Mouse (Mus musculus): ENCODE data around the gene BC016579. TPM values are rescaled to one million over a fixed set of nuclear protein-coding genes. Genes with fewer than 3 reads are reported as not detected.

The BC016579 gene
- polyA plus RNA-seq, 1 experiment from 2014 or later = 0.31 TPM

DNA sequence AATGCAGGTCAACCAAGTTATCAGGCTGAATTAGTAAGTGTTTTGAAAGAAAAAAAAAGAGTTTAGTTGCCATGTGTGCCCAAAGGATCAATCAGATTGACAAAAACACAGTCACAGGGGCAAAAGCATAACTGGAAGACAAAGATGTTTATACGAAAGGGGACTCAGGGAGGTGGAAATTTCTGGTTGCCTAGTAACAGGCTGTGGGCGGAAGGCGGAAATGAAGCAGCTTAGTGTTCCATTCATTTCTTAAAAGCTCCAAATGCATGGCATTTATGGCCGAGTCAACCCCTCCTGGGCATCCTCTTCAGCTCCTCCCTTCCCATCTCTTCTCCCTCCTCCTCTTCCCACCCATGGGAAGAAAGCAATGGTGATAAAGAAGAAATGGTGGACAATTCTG lies 36.3 kb upstream of the BC016579 start:
- Histone ChIP-seq H3K36me3 (ENCODE audit: insufficient read depth, low read length) (no peaks in the 10 kb centered on the region), H3K27me3 (replicated peaks; ENCODE audit: insufficient read depth, low read length) (no peaks in the 10 kb centered on the region), H3K9me3 (ENCODE audit: low read length) (no peaks in the 10 kb centered on the region), H3K4me3 (ENCODE audit: low read depth, low read length) (no peak overlapping the region), H3K27ac (ENCODE audit: low read length) (no peak overlapping the region), H3K4me1 (ENCODE audit: insufficient read depth, low read depth, low read length) (no peaks in the 10 kb centered on the region), H3K4me2 (replicated peaks; ENCODE audit: low read depth, low read length) (no peak overlapping the region), H3K9ac (replicated peaks; ENCODE audit: low read depth) (no peak overlapping the region)
- TF ChIP-seq CTCF (IDR thresholded peaks at IDR 0.05) (no peak), EP300 (IDR thresholded peaks at IDR 0.05) (no peak)
- WGBS = 18% methylated on average over 4 of the region's 4 CpGs
- DNase-seq (ENCODE audit: low spot score) (peak; percentile 19), ATAC-seq (no peak)

- no peaks in the 10 kb centered on the region for H3K27me3 ChIP-seq (replicated peaks; ENCODE audit: insufficient read depth, low read length)
- 87% methylated on average over 3 of the region's 3 CpGs for WGBS
- H3K4me3 ChIP-seq (ENCODE audit: low read depth, low read length) = no peak overlapping the region
- H3K36me3 ChIP-seq (ENCODE audit: insufficient read depth, low read length) = no peaks in the 10 kb centered on the region
- no peaks in the 10 kb centered on the region for H3K4me1 ChIP-seq (ENCODE audit: insufficient read depth, low read depth, low read length)
- H3K4me2 ChIP-seq (replicated peaks; ENCODE audit: low read depth, low read length) = no peak overlapping the region
- TF ChIP-seq EP300 (IDR thresholded peaks at IDR 0.05) = no peak
- TF ChIP-seq CTCF (IDR thresholded peaks at IDR 0.05) = no peak
- no peak overlapping the region for H3K9ac ChIP-seq (replicated peaks; ENCODE audit: low read depth)
- H3K27ac ChIP-seq (ENCODE audit: low read length) = no peak overlapping the region
- H3K9me3 ChIP-seq (ENCODE audit: low read length) = no peaks in the 10 kb centered on the region
- ATAC-seq (no peak), DNase-seq (ENCODE audit: low spot score) (no peak)
These were observed 33.0 kb upstream of the BC016579 start for GRCm38 (mm10) chr16:45686833-45687232.

GRCm38 (mm10) chr16:45685295-45685694 lies 31.4 kb upstream of the BC016579 start:
- DNase-seq (ENCODE audit: low spot score) (no peak), ATAC-seq (no peak)
- H3K4me3 ChIP-seq (ENCODE audit: low read depth, low read length) = no peak overlapping the region
- no peaks in the 10 kb centered on the region for H3K36me3 ChIP-seq (ENCODE audit: insufficient read depth, low read length)
- H3K4me2 ChIP-seq (replicated peaks; ENCODE audit: low read depth, low read length) = no peak overlapping the region
- no peaks in the 10 kb centered on the region for H3K4me1 ChIP-seq (ENCODE audit: insufficient read depth, low read depth, low read length)
- no peaks in the 10 kb centered on the region for H3K27me3 ChIP-seq (replicated peaks; ENCODE audit: insufficient read depth, low read length)
- TF ChIP-seq EP300 (IDR thresholded peaks at IDR 0.05) = no peak
- no peak for TF ChIP-seq CTCF (IDR thresholded peaks at IDR 0.05)
- H3K9me3 ChIP-seq (ENCODE audit: low read length) = no peaks in the 10 kb centered on the region
- 60% methylated on average over 3 of the region's 3 CpGs for WGBS
- H3K9ac ChIP-seq (replicated peaks; ENCODE audit: low read depth) = no peak overlapping the region
- no peak overlapping the region for H3K27ac ChIP-seq (ENCODE audit: low read length)

DNA sequence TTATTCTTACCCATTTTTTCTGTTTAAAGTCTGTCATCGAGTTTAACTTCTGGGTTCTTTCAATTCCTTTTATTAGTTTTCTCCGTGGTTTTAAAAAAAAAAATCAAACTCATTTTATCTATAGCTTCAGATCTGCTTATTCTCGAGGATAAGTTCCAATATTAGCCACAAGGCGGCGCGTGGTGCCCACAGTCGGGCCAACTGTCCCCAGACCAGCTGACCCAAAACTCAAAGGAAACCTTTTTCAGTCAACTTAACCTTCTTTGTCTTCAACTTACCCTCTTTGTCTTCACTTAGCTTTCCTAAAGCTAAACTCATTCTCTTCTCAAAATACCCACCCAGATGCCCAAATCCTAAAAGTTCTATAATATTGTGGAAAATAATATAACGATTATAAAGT lies 30.9 kb upstream of the BC016579 start:
- TF ChIP-seq CTCF (IDR thresholded peaks at IDR 0.05) (peak; percentile 85), EP300 (IDR thresholded peaks at IDR 0.05) (no peak)
- Histone ChIP-seq H3K27me3 (replicated peaks; ENCODE audit: insufficient read depth, low read length) (no peaks in the 10 kb centered on the region), H3K4me2 (replicated peaks; ENCODE audit: low read depth, low read length) (no peak overlapping the region), H3K27ac (ENCODE audit: low read length) (no peak overlapping the region), H3K4me1 (ENCODE audit: insufficient read depth, low read depth, low read length) (no peaks in the 10 kb centered on the region), H3K9ac (replicated peaks; ENCODE audit: low read depth) (no peak overlapping the region), H3K36me3 (ENCODE audit: insufficient read depth, low read length) (no peaks in the 10 kb centered on the region), H3K4me3 (ENCODE audit: low read depth, low read length) (no peak overlapping the region), H3K9me3 (ENCODE audit: low read length) (no peaks in the 10 kb centered on the region)
- DNase-seq (ENCODE audit: low spot score) (peak; percentile 57), ATAC-seq (no peak)
- 14% methylated on average over 8 of the region's 8 CpGs for WGBS

DNA sequence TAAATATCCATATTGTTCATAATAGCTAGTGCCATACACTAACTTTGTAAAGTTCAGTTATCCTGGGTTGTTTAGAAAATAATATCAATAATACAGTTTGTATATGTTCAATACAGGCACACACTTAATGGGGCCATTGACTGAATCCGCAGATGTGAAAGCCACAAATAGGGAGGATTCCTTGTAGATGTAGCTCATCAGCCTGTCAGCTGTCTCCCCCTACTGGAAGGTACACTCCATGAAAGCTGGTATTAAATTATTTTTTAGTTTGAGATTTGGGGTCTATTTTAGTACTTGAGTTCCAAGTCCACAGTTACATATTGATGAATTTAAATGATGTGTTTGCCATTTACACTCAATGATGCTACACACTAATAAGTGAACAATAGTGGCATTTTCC lies 22.6 kb upstream of the BC016579 start:
- Histone ChIP-seq H3K9ac (replicated peaks; ENCODE audit: low read depth) (no peak overlapping the region), H3K36me3 (ENCODE audit: insufficient read depth, low read length) (no peaks in the 10 kb centered on the region), H3K27me3 (replicated peaks; ENCODE audit: insufficient read depth, low read length) (no peaks in the 10 kb centered on the region), H3K4me2 (replicated peaks; ENCODE audit: low read depth, low read length) (no peak overlapping the region), H3K9me3 (ENCODE audit: low read length) (no peaks in the 10 kb centered on the region), H3K27ac (ENCODE audit: low read length) (no peak overlapping the region), H3K4me3 (ENCODE audit: low read depth, low read length) (no peak overlapping the region), H3K4me1 (ENCODE audit: insufficient read depth, low read depth, low read length) (no peaks in the 10 kb centered on the region)
- DNase-seq (ENCODE audit: low spot score) (peak; percentile 62), ATAC-seq (no peak)
- WGBS = 10% methylated on average over 1 of the region's 1 CpGs
- TF ChIP-seq CTCF (IDR thresholded peaks at IDR 0.05) (peak; percentile 74), EP300 (IDR thresholded peaks at IDR 0.05) (no peak)

GRCm38 (mm10) chr16:45670005-45670404 lies 16.1 kb upstream of the BC016579 start:
- no peak for DNase-seq (ENCODE audit: low spot score)
- 53% methylated on average over 4 of the region's 4 CpGs for WGBS
- no peaks in the 10 kb centered on the region for H3K27me3 ChIP-seq (replicated peaks; ENCODE audit: insufficient read depth, low read length)
- H3K27ac ChIP-seq (ENCODE audit: low read length) = no peak overlapping the region
- H3K36me3 ChIP-seq (ENCODE audit: insufficient read depth, low read length) = no peaks in the 10 kb centered on the region
- no peak overlapping the region for H3K4me2 ChIP-seq (replicated peaks; ENCODE audit: low read depth, low read length)
- TF ChIP-seq EP300 (IDR thresholded peaks at IDR 0.05) (no peak), CTCF (IDR thresholded peaks at IDR 0.05) (no peak)
- no peaks in the 10 kb centered on the region for H3K9me3 ChIP-seq (ENCODE audit: low read length)
- no peaks in the 10 kb centered on the region for H3K4me1 ChIP-seq (ENCODE audit: insufficient read depth, low read depth, low read length)
- H3K9ac ChIP-seq (replicated peaks; ENCODE audit: low read depth) = no peak overlapping the region
- ATAC-seq = no peak
- H3K4me3 ChIP-seq (ENCODE audit: low read depth, low read length) = no peak overlapping the region

DNA sequence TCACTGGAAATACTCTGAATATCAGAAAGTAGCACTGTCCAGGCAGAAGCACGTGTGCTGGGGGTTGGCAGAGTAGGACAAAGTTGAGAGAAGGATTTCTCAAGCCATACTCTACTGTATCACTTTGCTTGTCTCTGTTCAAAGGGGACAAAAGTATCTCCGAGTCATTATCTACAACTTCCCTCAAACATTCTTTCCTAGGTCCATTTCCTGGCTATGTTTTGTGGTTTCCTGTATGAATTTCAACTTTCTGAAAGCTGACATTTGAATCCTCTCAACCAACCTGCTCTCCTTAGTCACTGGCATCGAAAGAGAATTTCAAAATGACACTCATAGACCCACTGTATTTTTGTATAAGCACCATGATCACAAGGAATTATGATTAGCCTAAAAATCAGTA lies 14.3 kb upstream of the BC016579 start:
- Histone ChIP-seq H3K27me3 (replicated peaks; ENCODE audit: insufficient read depth, low read length) (no peaks in the 10 kb centered on the region), H3K4me3 (ENCODE audit: low read depth, low read length) (no peak overlapping the region), H3K36me3 (ENCODE audit: insufficient read depth, low read length) (no peaks in the 10 kb centered on the region), H3K27ac (ENCODE audit: low read length) (no peak overlapping the region), H3K9me3 (ENCODE audit: low read length) (no peaks in the 10 kb centered on the region), H3K4me2 (replicated peaks; ENCODE audit: low read depth, low read length) (no peak overlapping the region), H3K4me1 (ENCODE audit: insufficient read depth, low read depth, low read length) (no peaks in the 10 kb centered on the region), H3K9ac (replicated peaks; ENCODE audit: low read depth) (no peak overlapping the region)
- DNase-seq (ENCODE audit: low spot score) = no peak
- no peak for ATAC-seq
- no peak for TF ChIP-seq EP300 (IDR thresholded peaks at IDR 0.05)
- no peak for TF ChIP-seq CTCF (IDR thresholded peaks at IDR 0.05)
- 50% methylated on average over 3 of the region's 3 CpGs for WGBS
